Mouse (Mus musculus): ENCODE results near the gene Isoc2a.

The Isoc2a gene

DNA sequence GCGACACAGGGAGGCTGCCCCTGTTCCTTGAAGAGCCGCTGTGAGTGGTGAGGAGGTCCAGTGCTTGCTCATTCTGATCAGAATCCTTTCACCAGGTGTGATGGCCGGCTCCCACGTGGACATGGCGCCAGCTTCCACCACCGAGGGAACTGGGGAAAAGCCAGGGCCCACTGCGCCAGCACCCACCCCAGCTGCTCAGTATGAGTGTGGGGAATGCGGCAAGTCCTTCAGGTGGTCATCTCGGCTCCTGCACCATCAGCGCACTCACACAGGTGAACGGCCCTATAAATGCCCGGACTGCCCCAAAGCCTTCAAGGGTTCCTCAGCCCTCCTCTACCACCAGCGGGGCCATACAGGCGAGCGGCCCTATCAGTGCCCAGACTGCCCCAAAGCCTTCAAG, 41.7 kb downstream of the Isoc2a start:
- DNase-seq (ENCODE audit: low read depth, low spot score) = no peak

DNA sequence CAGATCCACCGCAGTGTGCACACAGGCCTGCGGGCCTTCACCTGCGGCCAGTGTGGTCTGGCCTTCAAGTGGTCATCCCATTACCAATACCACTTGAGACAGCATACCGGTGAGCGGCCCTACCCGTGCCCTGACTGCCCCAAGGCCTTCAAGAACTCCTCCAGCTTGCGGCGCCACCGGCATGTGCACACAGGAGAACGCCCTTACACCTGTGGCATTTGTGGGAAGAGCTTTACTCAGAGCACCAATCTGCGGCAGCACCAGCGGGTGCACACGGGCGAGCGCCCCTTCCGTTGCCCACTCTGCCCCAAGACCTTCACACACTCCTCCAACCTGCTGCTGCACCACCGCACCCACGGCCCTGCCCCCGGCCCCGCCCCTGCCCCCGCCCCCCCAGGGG, 42.1 kb downstream of the Isoc2a start:
- DNase-seq (ENCODE audit: low read depth, low spot score) = no peak

DNA sequence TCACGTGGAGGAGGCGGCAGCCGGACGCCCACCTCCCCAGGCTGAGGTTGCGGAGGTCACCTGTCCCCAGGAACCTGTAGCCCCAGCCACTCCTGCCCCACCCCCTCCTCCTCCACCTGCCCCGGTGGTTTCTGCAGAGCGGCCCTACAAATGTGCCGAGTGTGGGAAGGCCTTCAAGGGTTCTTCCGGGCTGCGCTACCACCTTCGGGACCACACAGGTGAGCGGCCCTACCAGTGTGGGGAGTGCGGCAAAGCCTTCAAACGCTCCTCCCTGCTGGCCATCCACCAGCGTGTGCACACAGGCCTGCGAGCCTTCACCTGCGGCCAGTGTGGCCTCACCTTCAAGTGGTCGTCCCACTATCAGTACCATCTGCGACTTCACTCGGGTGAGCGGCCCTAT, 43.0 kb downstream of the Isoc2a start:
- DNase-seq (ENCODE audit: low read depth, low spot score) = no peak

DNA sequence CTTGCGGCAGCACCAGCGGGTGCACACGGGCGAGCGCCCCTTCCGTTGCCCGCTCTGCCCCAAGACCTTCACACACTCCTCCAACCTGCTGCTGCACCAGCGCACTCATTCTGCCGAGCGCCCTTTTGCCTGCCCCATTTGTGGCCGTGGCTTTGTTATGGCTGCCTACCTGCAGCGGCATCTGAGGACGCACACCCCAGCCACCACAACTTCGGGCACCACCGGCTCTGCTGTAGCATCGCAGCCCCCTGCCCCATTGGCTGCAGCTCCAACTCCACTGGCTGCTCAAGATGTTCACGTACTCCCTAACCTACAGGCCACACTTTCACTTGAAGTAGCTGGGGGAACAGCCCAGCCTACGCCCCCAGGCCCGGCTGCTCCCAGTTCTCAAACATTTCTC, 43.5 kb downstream of the Isoc2a start:
- peak; percentile 58 for DNase-seq (ENCODE audit: low read depth, low spot score)

DNA sequence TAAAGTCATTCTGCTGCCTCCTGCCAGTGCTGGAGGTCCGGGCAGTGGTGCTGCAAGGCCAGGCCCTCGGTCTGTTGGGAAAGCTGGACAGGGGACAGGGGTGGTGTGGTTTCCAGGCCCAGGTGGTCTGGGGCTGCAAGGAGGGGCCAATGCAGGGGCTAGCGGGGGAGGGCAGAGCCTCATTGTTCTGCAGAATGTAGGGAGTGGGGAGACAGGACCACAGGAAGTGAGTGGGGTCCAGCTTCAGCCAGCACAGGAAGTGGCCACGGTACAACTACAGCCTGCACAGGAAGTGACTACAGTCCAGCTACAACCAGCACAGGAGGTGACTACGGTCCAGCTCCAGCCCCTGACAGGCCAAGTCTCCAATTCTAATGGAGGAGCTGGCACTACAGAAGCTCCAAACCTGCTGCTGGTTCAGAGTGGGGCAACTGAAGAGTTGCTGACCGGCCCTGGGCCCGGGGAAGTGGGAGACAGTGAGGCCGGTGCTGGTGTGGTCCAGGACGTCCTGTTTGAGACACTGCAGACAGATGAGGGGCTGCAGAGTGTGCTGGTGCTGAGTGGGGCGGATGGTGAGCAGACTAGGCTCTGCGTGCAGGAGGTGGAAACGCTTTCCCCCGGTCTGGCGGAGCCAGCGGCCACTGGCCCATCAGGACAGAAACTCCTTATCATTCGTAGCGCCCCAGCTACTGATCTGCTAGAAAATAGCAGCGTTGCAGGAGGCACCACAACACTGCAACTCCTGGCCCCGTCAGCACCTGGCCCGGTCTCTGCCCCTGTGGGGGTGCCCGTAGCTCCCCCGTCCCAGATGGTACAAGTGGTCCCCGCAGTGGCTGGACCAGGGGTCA, 44.2 kb downstream of the Isoc2a start:
- no peak for DNase-seq (ENCODE audit: low read depth, low spot score)

DNA sequence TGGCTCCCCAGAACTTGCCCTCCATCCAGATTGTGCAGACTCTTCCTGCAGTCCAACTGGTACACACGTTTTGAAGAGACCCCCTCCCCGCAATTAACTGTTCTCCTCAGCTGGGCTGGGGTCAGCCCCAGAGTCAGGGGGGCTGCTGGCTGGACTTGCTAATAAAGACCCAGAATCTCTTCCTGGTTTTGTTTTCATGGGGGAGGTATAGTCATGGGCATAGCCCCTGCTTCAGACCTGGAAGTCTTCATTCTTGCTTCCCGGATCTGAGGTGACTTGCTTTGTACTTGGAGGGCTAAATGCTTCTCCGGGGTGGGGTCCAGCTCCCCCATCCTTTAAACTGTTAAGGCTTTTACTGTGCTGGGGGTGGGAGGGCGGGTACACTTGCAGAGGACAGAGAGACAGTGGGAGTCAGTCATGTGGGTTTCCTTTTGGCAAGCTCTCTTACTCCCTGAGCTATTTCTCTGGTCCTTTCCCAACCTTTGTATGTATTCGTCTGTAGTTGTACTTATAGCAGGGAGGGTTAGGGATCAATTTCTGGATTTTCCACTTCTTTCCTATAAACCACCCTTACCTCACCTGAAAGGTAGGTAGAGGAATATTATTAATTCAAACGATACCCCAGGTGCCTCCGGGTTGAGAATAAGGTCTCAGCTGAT, 45.0 kb downstream of the Isoc2a start, which contains the start of gene Nat14:
Gene Nat14, plus strand, starts transcription at position 205 of the 659 bp plus-strand sequence.
- no peak for DNase-seq (ENCODE audit: low read depth, low spot score)

DNA sequence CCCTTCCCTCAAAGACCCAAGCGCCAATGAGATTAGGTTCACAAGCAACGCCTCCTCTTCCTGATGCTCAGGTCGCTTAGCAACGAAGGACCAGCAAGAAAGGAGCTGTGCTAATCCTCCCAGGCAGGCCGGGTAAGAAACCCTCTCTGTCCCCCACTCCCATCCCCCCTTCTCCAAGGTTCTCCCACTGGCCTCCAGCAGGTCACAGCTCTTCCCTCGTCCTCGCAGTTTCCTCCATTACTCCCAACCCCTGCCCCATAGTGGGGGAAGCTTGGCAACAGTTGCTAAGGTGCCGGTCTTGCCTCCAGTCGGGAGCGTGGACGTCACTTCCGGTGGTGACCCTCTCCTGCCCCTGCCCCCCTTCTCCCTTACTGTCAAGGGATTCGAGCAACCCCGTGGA, 45.6 kb downstream of the Isoc2a start:
- DNase-seq (ENCODE audit: low read depth, low spot score) = peak; percentile 89

DNA sequence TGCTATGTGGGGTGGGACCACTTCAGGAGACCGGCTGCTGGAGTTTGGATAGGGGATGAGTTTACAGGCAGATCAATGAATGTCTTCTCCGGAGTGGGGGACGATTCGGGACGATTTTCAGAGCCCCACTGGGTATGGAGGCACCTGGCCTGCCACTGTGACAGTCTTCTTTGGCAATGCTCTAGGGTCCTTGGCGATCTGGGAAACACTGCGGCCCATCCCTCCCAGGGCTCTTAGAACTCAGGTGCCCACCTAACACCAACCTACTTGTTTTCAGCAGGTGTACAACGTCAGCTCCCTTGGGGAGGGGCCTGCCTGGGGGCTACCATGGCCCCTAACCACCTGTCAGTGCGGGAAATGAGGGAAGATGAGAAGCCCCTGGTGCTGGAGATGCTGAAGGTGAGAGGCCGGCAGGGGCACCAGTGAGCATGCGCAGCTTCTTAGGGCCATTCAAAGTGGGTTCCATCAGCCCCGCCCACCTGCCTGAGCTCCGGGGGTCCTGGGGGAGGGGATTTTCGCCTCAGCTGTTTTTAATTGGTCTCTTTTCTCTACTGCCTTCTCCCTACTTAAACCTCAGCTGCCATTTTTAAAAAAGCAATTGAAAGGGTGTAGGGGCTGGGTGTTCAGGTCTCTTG, 46.1 kb downstream of the Isoc2a start:
- DNase-seq (ENCODE audit: low read depth, low spot score) = peak; percentile 93

DNA sequence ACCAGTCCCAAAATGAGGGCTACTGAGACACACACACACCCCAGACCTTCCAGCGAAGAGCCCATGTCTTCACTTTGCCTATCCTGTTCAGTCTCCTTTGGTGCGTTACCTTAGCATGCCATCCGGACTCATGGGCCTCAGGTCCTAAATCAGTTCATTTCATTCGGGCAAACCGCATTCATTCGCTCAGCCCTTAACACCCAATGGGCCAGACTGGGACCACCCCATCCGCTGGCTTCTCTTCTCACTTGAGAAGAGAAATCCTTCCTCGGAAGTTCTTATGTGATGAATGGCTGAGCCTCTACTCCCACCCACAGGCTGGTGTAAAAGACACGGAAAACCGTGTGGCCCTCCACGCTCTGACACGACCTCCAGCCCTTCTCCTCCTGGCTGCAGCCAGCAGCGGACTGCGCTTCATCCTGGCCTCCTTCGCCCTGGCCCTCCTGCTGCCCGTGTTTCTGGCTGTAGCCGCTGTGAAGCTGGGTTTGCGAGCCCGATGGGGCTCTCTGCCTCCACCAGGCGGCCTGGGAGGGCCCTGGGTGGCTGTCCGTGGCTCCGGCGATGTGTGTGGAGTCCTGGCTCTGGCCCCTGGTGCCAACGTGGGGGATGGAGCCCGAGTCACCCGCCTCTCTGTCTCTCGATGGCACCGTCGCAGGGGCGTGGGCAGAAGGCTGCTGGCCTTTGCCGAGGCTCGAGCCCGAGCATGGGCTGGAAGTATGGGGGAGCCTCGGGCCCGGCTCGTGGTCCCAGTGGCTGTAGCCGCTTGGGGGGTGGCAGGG, 46.8 kb downstream of the Isoc2a start:
- peak; percentile 37 for DNase-seq (ENCODE audit: low read depth, low spot score)

DNA sequence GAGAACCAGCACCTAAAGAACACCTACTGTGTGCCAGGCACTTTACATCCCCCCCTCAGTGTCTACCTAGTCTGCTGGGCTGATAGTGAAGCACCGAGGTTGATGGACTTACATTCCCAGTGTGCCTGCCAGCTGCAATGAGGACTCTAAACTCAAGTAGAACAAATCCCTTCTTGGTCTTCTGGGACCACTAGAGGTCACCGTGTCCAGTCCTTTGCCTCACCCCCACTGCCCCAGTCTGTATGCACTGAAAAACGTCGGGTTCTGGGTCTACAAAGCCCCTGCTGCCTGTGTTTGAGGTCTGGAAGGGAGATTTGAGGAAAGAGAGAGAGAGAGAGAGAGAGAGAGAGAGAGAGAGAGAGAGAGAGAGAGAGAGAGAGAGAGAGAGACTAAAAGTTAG, 47.5 kb downstream of the Isoc2a start:
- DNase-seq (ENCODE audit: low read depth, low spot score) = no peak

DNA sequence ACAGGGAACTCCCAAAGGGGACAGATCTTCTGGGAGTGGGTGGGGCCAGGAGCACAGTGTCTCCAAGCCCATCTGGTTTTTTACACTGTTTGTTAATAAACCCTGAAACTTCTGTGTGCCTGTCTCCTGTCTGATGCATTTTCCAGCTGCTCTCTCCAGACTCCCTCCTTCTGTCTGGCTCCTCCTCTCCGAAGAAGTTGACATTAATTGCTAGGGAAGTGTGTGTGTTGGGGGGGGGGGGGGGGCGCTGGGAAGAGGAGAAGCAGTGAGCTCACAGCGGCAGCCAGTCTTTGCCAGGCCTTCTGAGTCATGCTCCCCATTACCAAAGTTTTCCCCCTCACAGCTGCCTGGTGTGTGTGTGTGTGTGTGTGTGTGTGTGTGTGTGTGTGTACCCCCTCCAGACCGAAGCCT, 47.9 kb downstream of the Isoc2a start:
- no peak for DNase-seq (ENCODE audit: low read depth, low spot score)

DNA sequence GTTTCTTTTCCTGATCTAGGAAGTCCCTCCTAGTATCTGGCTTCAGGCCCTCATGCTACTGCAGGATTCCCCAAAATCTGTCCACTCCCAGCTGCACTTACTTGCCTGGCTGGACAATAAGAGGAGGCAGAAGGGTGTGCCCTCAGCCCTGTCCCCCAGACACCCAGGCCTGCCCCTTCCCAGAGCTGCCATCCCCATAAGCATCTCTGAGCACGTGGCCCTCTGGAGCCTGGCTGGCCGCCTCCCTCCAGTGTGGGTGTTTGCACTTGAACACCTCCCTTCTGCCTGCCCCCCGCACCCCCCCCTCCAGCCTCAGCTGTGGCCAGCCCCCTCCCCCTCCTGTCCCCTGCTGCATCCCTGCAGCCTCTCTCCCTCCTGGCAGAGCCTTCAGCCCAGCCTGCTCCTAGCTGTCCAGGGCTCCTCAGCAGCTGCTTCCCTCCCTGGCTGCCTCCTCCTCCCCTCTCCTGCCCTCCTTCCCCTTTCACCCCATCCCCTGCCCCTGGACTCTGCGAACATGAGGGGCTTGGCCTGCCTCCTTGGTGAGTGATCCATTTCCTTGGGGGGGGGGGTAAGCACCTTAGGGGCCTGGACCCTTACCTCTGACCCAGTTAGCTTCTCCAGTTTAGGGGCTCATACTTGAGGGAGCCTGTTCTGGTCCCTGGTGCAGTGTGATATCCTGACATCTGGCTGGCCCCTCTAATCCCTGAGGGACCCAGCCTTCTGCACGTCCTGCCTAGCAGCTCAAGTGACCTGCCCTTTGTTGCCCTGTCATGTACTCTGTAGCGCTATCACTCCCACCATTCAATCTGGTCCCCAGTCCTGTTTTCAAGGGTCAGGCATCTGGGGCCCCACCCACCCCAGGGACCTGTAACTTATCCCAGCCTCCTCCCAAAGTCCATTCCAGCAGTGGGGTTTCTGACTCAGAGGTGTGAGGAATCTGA, 48.8 kb downstream of the Isoc2a start, which contains the start of gene Ssc5d:
Gene Ssc5d, plus strand, starts transcription at position 345 of the 941 bp plus-strand sequence.
- DNase-seq (ENCODE audit: low read depth, low spot score) = no peak

DNA sequence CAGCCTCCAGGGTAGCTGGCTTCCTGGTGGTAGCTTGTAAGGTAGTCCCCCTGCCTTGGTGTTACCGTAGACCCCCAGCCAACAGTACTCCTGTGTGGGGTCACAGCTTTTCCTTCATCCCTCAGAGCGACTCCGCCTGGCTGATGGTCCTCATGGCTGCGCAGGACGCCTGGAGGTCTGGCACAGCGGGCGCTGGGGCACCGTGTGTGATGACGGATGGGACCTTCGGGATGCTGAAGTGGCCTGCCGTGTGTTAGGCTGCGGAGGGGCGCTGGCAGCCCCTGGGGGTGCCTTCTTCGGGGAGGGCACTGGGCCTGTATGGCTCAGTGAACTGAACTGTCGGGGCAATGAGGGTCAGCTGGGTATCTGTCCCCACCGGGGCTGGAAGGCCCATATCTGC, 49.9 kb downstream of the Isoc2a start:
- no peak for DNase-seq (ENCODE audit: low read depth, low spot score)

DNA sequence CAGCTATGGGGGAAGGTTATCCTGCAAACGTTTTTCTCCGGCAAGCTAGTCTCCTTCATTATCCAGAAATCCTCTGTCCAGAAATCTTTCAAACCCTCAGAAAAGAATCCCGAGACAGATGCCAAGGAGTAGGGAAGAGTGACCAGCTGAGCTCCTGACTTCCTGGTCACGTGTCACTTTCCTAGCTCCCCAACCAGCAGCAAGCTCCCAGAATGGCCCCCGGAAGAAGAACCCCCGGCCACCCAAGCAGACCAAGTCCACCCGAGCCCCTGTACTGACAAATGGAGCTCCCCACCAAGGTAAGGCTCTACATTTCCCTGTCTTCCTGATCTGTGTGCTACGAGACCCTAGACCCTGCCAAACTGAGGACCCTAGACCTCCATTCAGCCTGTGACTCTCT, 50.8 kb downstream of the Isoc2a start:
- no peak for DNase-seq (ENCODE audit: low read depth, low spot score)

DNA sequence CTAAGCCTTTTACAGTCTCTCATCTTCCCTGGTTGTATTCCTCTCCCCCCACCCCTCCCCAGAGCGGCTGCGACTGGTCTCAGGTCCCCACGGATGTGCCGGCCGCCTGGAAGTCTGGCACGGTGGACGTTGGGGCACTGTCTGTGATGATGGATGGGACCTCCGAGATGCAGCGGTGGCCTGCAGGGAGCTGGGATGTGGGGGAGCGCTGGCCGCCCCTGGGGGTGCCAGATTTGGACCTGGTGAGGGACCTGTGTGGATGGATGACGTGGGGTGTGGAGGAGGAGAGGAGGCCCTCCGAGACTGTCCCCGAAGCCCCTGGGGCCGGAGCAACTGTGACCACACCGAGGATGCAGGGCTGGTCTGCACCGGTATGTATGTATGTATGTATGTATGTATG, 51.4 kb downstream of the Isoc2a start:
- DNase-seq (ENCODE audit: low read depth, low spot score) = no peak

DNA sequence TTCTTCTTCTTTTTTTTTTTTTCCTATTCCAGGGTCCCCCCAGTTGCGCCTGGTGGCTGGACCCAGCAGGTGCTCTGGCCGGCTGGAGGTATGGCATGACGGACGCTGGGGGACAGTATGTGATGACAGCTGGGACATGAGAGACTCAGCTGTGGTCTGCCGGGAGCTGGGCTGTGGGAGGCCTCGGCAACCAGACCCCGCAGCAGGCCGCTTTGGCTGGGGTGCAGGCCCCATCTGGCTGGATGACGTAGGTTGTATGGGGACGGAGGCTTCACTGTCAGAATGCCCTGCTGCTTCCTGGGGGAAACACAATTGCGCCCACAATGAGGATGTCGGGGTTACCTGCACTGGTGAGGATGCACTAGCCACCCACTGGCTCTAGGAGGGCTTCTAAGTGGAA, 56.1 kb downstream of the Isoc2a start:
- DNase-seq (ENCODE audit: low read depth, low spot score) = no peak

DNA sequence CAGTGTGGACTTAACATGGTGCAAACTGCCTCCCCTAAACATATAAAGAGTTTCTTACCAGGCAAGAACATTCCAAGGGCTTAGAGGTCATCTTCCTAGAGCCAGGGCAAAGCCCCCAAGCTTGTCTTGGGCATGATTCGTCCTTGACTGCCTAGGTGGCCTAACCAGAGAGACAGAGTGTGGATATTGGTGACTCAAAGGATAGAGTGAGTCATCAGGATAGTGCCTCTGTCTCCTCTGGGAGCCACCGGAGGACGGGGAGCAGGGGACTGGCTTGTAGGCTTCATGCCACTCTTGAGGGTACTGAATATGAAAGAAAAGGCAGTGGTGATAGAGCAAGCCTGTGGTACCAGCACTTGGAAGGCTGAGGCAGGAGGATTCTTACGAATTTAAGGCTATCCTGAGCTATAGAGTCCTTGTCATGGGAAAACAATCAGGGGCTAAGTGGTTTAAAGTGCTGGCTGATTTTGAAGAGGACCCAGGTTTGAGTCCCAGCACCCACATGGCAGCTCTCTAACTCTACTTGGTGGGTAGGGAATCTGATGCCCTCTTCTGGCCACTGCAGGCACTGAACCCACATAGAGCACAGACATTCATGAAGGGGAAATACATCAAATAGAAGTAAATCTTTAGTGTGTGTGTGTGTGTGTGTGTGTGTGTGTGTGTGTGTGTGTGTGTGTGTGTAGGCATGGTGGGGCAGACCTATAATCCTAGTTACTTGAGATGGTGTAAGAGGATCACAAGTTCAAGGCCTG, 57.4 kb downstream of the Isoc2a start:
- peak; percentile 54 for DNase-seq (ENCODE audit: low read depth, low spot score)

DNA sequence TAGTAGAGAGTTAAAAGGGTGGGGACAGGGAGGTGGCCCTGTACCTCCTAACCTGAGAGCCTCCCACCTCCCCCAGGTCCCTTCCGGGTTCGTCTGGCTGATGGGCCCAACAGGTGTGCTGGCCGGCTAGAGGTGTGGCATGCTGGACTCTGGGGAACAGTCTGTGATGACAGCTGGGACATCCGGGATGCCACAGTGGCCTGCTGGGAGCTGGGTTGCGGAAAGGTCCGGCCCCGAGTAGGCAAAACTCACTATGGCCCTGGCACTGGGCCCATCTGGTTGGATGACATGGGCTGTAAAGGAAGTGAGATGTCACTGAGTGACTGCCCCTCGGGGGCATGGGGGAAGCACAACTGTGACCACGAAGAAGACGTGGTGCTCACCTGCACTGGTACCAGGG, 59.9 kb downstream of the Isoc2a start:
- no peak for DNase-seq (ENCODE audit: low read depth, low spot score)

DNA sequence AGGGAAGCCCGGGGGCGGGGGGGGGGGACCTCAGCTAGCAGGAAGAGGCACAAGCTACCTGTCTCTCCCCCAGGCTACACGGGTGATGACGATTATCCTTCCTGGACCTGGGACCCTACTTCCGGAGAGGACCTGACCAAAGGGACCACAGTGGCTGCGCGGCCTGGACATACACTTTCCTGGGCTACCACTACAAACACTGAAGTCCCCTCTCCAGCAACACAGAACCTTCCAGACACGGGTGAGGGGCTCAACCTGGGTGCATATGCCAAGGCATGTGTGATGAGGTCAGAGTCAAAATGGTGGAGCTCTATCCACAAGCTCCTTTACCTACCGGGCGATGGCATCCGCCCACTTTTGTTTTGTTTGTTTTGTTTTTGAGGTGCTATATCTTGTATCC, 60.4 kb downstream of the Isoc2a start:
- no peak for DNase-seq (ENCODE audit: low read depth, low spot score)

DNA sequence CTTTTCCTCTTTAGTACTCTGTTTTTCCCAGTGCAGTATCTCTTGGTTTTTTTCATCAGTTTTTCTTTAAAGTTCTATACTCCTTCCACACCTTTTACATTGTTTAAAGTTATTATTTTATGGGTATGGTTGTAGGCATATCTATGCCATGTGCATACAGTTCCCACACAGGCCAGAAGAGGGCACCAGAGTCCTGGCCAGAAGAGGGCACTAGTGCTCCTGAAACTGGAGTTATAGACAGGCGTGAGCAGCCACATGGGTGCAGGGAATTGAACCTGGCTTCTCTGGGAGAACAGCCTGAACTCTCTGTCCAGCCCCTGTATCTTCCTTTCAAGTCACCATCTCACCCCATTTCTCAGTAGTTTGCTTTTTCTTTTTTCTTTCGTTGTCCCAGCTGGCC, 61.5 kb downstream of the Isoc2a start:
- DNase-seq (ENCODE audit: low read depth, low spot score) = peak; percentile 74

All from R1 (cell line).